Mouse (Mus musculus) forebrain, embryonic 15.5 days (tissue): ENCODE data around the gene Lcn6. TPM values are rescaled to one million over a fixed set of nuclear protein-coding genes. Genes with fewer than 3 reads are reported as not detected.
"Not testable (repeated sequence)": the region's sequence is repeated elsewhere in the genome, so short reads cannot be mapped to it uniquely, and the experiment has no call there.

ENCODE experiments used
- ATAC-seq: fragments of 200-750 bp; cut with Nextera tagmentation; replicated peaks from 2 replicates; pipeline ENCODE4 v1.8.0; 2017; ENCODE audit warnings: mild to moderate bottlenecking, moderate TSS enrichment, moderate library complexity
- H3K27ac ChIP-seq: fragments of 300-500 bp; sonication (generic); replicated peaks from 2 replicates; pipeline ENCODE4 v1.5.1; 2015; ENCODE audit warnings: mild to moderate bottlenecking, inconsistent platforms
- H3K27me3 ChIP-seq: fragments of 300-500 bp; sonication (generic); 2 replicates; pipeline ENCODE4 v1.6.1; 2015; ENCODE audit warnings: inconsistent platforms
- H3K36me3 ChIP-seq: fragments of 300-500 bp; sonication (generic); 2 replicates; pipeline ENCODE4 v1.6.1; 2015; ENCODE audit warnings: mild to moderate bottlenecking, inconsistent platforms
- H3K4me1 ChIP-seq: fragments of 300-500 bp; sonication (generic); 2 replicates; pipeline ENCODE4 v1.6.1; 2015; ENCODE audit warnings: inconsistent platforms
- H3K4me2 ChIP-seq: fragments of 300-500 bp; sonication (generic); replicated peaks from 2 replicates; pipeline ENCODE4 v1.6.1; 2015; ENCODE audit warnings: mild to moderate bottlenecking, inconsistent platforms
- H3K4me3 ChIP-seq: fragments of 300-500 bp; sonication (generic); 2 replicates; pipeline ENCODE4 v1.5.1; 2015; ENCODE audit warnings: mild to moderate bottlenecking, inconsistent platforms
- H3K9ac ChIP-seq: fragments of 300-500 bp; sonication (generic); replicated peaks from 2 replicates; pipeline ENCODE4 v1.6.1; 2015; ENCODE audit warnings: mild to moderate bottlenecking, inconsistent platforms
- H3K9me3 ChIP-seq: fragments of 300-500 bp; sonication (generic); 2 replicates; pipeline ENCODE4 v1.6.1; 2016; ENCODE audit warnings: inconsistent platforms
- WGBS: fragments of 180-500 bp; shearing (Covaris S2); methylation state at CpG from one replicate; pipeline ENCODE4 v1.1.7; 2015; ENCODE audit warnings: mixed read lengths; 5-methylcytosine and 5-hydroxymethylcytosine counted together
- polyA plus RNA-seq: library from polyadenylated mRNA; unstranded; fragments of >200 nt; fragmentation: Nextera tagmentation; extraction: Ambion mirVana; gene quantifications from 2 replicates; pipeline ENCODE4 v1.2.1, GENCODE M21; 2015

The Lcn6 gene
- polyA plus RNA-seq, 1 experiment from 2014 or later: not detected

DNA sequence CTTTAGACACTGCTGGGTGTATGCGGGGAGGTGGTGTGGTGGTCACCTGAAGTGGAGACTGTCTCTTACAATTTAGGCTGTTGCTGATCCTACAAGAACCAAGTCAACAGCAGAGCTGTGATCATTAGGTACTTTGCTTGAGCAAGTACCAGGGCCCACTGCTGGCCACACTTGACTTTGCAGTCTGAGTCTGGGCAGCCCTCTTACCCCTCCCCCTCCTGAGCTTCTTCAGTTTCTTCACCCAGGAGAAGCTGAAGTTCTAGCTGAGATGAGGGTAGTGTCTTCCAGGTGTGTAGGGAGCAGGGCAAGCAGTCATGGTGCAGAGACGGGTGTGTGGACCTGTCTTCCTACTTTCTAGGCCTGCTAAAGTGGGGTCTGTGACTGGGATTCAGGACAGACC lies 31.5 kb downstream of the Lcn6 start:
- no peak overlapping the region for H3K27ac ChIP-seq
- no peak for ATAC-seq
- no peaks in the 10 kb centered on the region for H3K36me3 ChIP-seq
- H3K9ac ChIP-seq: no peak overlapping the region
- peak overlapping the region; percentile 30 for H3K4me2 ChIP-seq
- H3K4me1 ChIP-seq: peaks cover 25% of the 10 kb centered on the region
- WGBS: 81% methylated on average over 2 of the region's 2 CpGs
- no peaks in the 10 kb centered on the region for H3K27me3 ChIP-seq
- peak overlapping the region; percentile 13 for H3K4me3 ChIP-seq
- no peaks in the 10 kb centered on the region for H3K9me3 ChIP-seq

DNA sequence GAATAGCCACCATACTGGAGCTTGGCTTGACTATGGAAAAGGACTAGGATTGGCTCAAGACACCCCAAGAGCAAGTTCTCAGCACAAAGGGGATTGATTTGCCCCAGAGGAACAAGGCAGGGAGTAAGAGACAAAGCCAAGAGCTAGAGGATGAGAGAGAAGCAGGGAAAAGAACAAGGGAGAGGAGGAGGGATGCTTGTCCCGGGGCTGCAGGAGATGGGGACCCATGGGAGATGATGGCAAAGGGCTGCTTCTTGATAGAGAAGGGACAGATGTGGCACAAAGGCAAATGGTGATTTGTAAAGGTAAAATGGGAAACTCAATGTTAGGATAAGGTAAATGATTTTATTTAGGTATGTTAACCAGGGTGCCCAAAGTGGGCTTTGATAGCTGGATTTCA lies 32.5 kb downstream of the Lcn6 start:
- not testable (repeated sequence) for H3K4me2 ChIP-seq, H3K27ac ChIP-seq, H3K4me3 ChIP-seq, H3K27me3 ChIP-seq, H3K36me3 ChIP-seq, H3K9me3 ChIP-seq, ATAC-seq, H3K9ac ChIP-seq
- 93% methylated on average over 1 of the region's 1 CpGs for WGBS
- H3K4me1 ChIP-seq: peaks cover 25% of the 10 kb centered on the region

DNA sequence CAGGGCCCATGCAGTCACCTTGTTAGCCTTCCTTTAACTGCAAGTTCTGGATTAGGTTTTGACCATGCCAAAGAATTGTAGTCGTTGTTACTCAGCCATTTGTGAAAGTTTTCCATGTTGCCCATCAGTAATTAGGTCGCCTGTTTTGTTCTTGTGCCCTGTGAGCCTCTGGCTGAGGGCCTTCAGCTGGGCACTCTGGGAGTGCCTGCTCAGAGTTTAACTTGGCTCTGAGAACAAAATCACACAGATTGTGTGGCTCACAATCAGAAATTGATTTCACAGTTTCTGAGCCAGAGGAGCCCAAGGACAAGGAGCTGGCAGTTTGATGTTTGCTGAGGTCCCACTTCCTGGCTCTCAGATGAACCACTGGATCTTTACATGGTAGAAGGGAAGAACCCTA lies 33.2 kb downstream of the Lcn6 start:
- not testable (repeated sequence) for H3K9me3 ChIP-seq, H3K27ac ChIP-seq, H3K27me3 ChIP-seq, H3K9ac ChIP-seq, H3K4me3 ChIP-seq, H3K4me2 ChIP-seq, H3K36me3 ChIP-seq, ATAC-seq
- WGBS: 58% methylated on average over 2 of the region's 2 CpGs
- H3K4me1 ChIP-seq: peaks cover 25% of the 10 kb centered on the region

DNA sequence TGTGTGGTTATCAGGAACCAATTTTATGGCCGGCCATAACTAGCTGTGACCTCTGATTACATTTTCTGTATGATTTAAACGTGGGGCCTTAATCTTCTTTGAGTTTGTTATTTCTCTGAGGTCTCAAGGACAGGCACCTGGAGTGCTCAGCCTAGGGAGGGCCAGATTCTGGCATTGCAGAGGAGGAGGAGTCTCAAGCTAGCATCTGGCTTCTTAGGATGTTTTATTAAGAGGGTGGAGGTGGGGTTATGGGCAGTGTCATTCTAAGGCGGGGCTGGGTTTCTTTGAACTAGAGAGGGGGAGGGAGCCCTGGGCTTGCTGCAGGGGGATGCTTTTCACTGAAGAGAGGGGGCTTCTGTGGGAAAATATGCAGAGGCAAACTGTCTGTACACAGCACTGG lies 35.1 kb downstream of the Lcn6 start:
- not testable (repeated sequence) for H3K27ac ChIP-seq, H3K36me3 ChIP-seq, ATAC-seq, H3K4me2 ChIP-seq, H3K9me3 ChIP-seq, H3K4me3 ChIP-seq, H3K27me3 ChIP-seq, H3K9ac ChIP-seq
- 32% methylated on average over 3 of the region's 3 CpGs for WGBS
- H3K4me1 ChIP-seq: peaks cover 21% of the 10 kb centered on the region

DNA sequence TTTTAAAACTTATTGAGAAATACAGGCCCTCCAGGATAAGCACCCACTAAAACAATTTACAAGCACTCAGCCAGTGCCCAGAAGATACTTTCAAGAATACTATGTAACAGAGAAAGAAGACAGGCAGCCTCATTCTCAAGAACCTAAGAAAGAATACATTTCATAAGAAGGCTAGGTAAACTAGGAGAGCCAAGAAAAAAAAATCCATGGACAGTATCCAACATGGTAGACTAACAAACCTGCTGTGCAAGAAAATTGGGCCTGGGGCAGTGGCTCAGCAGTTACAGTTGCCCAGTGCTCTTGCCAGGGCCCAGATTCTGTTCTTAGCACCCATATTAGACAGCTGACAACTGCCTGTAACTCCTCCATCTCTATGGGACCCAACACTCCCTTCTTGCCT lies 40.6 kb downstream of the Lcn6 start:
- no peaks in the 10 kb centered on the region for H3K4me1 ChIP-seq
- H3K27me3 ChIP-seq: no peaks in the 10 kb centered on the region
- H3K27ac ChIP-seq: no peak overlapping the region
- no peak overlapping the region for H3K4me3 ChIP-seq
- no peaks in the 10 kb centered on the region for H3K36me3 ChIP-seq
- H3K9ac ChIP-seq: no peak overlapping the region
- no peak overlapping the region for H3K4me2 ChIP-seq
- no peaks in the 10 kb centered on the region for H3K9me3 ChIP-seq
- ATAC-seq: no peak

Other genes starting within 250 kb of the Lcn6 start
- 11.6 and 14.1 TPM in 2 replicates for gene Abca2, start 248.1 kb upstream of the Lcn6 start, polyA plus RNA-seq
- gene Clic3, start 219.9 kb upstream of the Lcn6 start, polyA plus RNA-seq: 3.3 and 3.4 TPM in 2 replicates
- gene Paxx, start 215.7 kb upstream of the Lcn6 start, polyA plus RNA-seq: 100 and 101 TPM in 2 replicates
- 112 and 123 TPM in 2 replicates for gene Ptgds, start 206.7 kb upstream of the Lcn6 start, polyA plus RNA-seq
- gene Lcn12, start 182.9 kb upstream of the Lcn6 start, polyA plus RNA-seq: not detected in 2 replicates
- 128 and 130 TPM in 2 replicates for gene Fbxw5, start 176.0 kb upstream of the Lcn6 start, polyA plus RNA-seq
- 3.4 and 4.7 TPM in 2 replicates for gene C8g, start 175.1 kb upstream of the Lcn6 start, polyA plus RNA-seq
- 28.2 and 28.6 TPM in 2 replicates for gene Traf2, start 129.8 kb upstream of the Lcn6 start, polyA plus RNA-seq
- gene Edf1, start 118.9 kb upstream of the Lcn6 start, polyA plus RNA-seq: 368 and 393 TPM in 2 replicates
- 4.2 and 5.3 TPM in 2 replicates for gene Mamdc4, start 101.9 kb upstream of the Lcn6 start, polyA plus RNA-seq
- 151 and 158 TPM in 2 replicates for gene Phpt1, start 101.6 kb upstream of the Lcn6 start, polyA plus RNA-seq
- gene Ajm1, start 95.0 kb upstream of the Lcn6 start, polyA plus RNA-seq: 5.5 and 5.9 TPM in 2 replicates
- gene Rabl6, start 68.3 kb upstream of the Lcn6 start, polyA plus RNA-seq: 78.8 and 81.1 TPM in 2 replicates
- 0.14 and 0.20 TPM in 2 replicates for gene Ccdc183, start 59.1 kb upstream of the Lcn6 start, polyA plus RNA-seq
- 23.8 and 25.0 TPM in 2 replicates for gene Tmem141, start 54.8 kb upstream of the Lcn6 start, polyA plus RNA-seq
- 2.2 and 2.7 TPM in 2 replicates for gene Fcna, start 48.8 kb upstream of the Lcn6 start, polyA plus RNA-seq
- not detected in 2 replicates for gene Lcn8, start 23.7 kb upstream of the Lcn6 start, polyA plus RNA-seq
- gene Lcn5, start 18.8 kb upstream of the Lcn6 start, polyA plus RNA-seq: not detected in 2 replicates
- gene Lcn10, start 5.9 kb downstream of the Lcn6 start, polyA plus RNA-seq: not detected in 2 replicates
- gene Obp2a, start 23.3 kb downstream of the Lcn6 start, polyA plus RNA-seq: not detected in 2 replicates
- gene Bmyc, start 30.0 kb downstream of the Lcn6 start, polyA plus RNA-seq: 115 TPM in 2 replicates
- not detected in 2 replicates for gene Obp2b, start 60.2 kb downstream of the Lcn6 start, polyA plus RNA-seq
- not detected in 2 replicates for gene Lcn3, start 88.8 kb downstream of the Lcn6 start, polyA plus RNA-seq
- gene Lcn11, start 100.2 kb downstream of the Lcn6 start, polyA plus RNA-seq: not detected in 2 replicates
- gene Gm13539, start 105.5 kb downstream of the Lcn6 start, polyA plus RNA-seq: not detected in 2 replicates
- gene Glt6d1, start 139.1 kb downstream of the Lcn6 start, polyA plus RNA-seq: not detected in 2 replicates
- not detected in 2 replicates for gene Lcn9, start 146.4 kb downstream of the Lcn6 start, polyA plus RNA-seq
- gene Sohlh1, start 170.5 kb downstream of the Lcn6 start, polyA plus RNA-seq: not detected in 2 replicates
- gene Kcnt1, start 186.9 kb downstream of the Lcn6 start, polyA plus RNA-seq: 6.2 and 7.7 TPM in 2 replicates